Mouse (Mus musculus): ENCODE measurements at regions not wholly inside any gene's neighbourhood (a gene's known extent, or its start where the extent isn't known, plus 50 kb on each side); places are given as distances from the start of the nearest gene placed in this dataset.

DNA sequence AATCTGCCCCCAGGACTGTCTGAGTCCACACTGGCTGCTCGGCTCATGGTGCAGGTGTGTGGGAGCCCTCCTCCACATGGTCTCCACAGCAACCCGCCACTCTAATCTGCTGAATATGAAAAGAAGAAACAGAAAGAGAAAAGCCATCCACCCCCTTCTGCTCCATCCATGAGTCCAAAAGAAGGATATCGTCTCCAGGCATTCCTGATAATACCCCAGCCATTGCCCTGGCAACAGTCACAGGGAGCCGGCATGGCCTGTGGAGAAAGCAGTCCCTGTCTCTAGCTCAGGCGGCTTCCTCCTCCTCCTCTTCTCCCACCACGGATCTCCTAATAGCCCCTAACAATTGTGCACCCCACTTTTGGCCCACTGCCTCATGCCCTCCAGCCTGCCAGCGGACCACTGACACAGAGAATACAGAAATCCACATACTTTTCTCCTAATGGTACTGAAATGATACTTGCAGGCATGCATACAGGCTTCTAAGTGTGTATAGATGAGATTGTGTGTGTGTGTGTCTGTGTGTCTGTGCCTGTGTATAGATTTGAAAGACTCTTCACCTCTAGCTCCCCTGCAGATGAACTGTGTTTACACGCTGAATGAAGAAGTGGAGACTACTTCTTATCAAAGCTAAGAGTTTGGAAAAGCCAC is 301.5 kb upstream of the Mpdz start:
- no peaks in the 10 kb centered on the region for H3K9me3 ChIP-seq (ENCODE audit: control insufficient read depth)
- no peak for TF ChIP-seq CTCF (IDR thresholded peaks at IDR 0.05; ENCODE audit: low read depth)
- H3K27me3 ChIP-seq (replicated peaks; ENCODE audit: control insufficient read depth, insufficient read depth, low read length), result no peaks in the 10 kb centered on the region
- ATAC-seq, result no peak
- H3K4me1 ChIP-seq (replicated peaks; ENCODE audit: control insufficient read depth, insufficient read depth, low read length), result no peaks in the 10 kb centered on the region
- H3K27ac ChIP-seq (ENCODE audit: low read depth, low read length), result no peak overlapping the region
- H3K4me2 ChIP-seq (replicated peaks; ENCODE audit: low read depth), result peak overlapping the region; percentile 18; the same call in 1 of the 2 replicates
- H3K4me3 ChIP-seq (ENCODE audit: low read depth, low read length), result no peak overlapping the region
- 48% methylated on average over 7 of the region's 8 CpGs for WGBS
- no peak overlapping the region for H3K9ac ChIP-seq (ENCODE audit: low read depth, low read length)
- H3K36me3 ChIP-seq (ENCODE audit: control insufficient read depth, insufficient read depth), result no peaks in the 10 kb centered on the region

DNA sequence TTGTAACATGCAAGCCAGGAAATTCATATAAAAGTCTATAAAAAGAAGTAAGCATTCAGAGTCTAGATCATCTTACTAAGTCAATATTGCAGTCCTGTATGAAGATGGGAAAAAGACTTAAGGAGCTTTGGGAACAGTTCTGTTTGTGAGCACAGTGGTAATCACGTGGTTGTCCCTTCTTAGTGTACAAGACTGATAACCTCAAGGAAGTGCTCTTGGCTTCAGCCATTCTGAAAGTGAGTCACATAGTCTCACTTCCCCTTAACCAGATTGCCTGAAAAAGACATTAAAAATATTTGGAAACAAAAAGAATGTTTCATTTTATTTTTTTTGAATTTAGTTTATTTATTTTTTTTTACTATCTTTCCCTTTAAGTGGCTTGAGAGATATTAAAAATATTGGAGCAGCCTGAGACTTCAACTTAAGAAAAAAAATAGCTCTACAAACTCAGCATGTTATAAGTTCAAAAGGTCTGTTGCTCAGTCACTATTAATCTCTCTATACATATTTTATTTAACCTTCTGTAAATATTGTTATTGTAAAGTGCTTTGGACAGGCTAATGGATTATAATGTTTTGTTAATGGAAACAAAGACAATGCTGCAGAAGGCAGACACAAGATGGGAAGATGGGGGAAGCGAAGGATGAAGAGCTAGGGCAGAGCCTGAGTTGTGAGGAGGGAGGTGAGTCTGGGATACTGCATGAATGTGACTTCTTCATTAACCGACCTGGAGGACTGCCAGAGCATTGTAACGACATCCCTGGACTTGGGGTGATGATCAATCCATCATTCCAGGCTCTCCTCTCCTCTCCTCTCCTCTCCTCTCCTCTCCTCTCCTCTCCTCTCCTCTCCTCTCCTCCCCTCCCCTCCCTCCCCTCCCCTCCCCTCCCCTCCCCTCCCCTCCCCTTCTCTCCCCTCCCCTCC is 300.2 kb upstream of the Mpdz start:
- Histone ChIP-seq H3K27ac (ENCODE audit: low read depth, low read length) (no peak overlapping the region), H3K4me1 (replicated peaks; ENCODE audit: control insufficient read depth, insufficient read depth, low read length) (no peaks in the 10 kb centered on the region), H3K9ac (ENCODE audit: low read depth, low read length) (no peak overlapping the region), H3K9me3 (ENCODE audit: control insufficient read depth) (no peaks in the 10 kb centered on the region), H3K27me3 (replicated peaks; ENCODE audit: control insufficient read depth, insufficient read depth, low read length) (no peaks in the 10 kb centered on the region), H3K4me3 (ENCODE audit: low read depth, low read length) (no peak overlapping the region), H3K4me2 (replicated peaks; ENCODE audit: low read depth) (no peak overlapping the region), H3K36me3 (ENCODE audit: control insufficient read depth, insufficient read depth) (no peaks in the 10 kb centered on the region)
- no peak for TF ChIP-seq CTCF (IDR thresholded peaks at IDR 0.05; ENCODE audit: low read depth)
- 40% methylated on average over 4 of the region's 4 CpGs for WGBS
- no peak for ATAC-seq

DNA sequence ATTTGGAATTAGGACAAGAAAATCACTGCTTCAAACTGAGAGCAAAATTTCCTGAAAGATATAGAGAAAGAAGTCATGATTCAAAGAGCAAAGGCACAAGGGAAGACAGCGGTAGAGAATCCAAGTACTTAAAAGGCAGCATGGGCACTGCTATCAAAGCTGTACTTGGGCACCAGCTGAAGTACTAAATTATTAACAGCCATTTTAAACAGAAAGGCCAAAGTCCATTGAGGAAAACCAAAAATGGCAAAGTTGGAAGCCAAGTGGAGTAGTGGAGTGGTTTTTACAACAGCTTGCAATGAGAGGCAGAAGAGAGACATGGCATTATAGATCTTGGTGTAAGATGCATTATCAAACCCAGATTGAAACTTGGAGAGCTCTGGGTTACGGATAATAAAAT is 291.8 kb upstream of the Mpdz start:
- ATAC-seq, result no peak
- H3K9ac ChIP-seq (ENCODE audit: low read depth, low read length), result no peak overlapping the region
- no peaks in the 10 kb centered on the region for H3K9me3 ChIP-seq (ENCODE audit: control insufficient read depth)
- no peak for TF ChIP-seq CTCF (IDR thresholded peaks at IDR 0.05; ENCODE audit: low read depth)
- no peaks in the 10 kb centered on the region for H3K27me3 ChIP-seq (replicated peaks; ENCODE audit: control insufficient read depth, insufficient read depth, low read length)
- 95% methylated on average over 2 of the region's 2 CpGs for WGBS
- no peaks in the 10 kb centered on the region for H3K4me1 ChIP-seq (replicated peaks; ENCODE audit: control insufficient read depth, insufficient read depth, low read length)
- H3K27ac ChIP-seq (ENCODE audit: low read depth, low read length), result no peak overlapping the region
- H3K36me3 ChIP-seq (ENCODE audit: control insufficient read depth, insufficient read depth), result no peaks in the 10 kb centered on the region
- H3K4me3 ChIP-seq (ENCODE audit: low read depth, low read length), result no peak overlapping the region
- no peak overlapping the region for H3K4me2 ChIP-seq (replicated peaks; ENCODE audit: low read depth)

DNA sequence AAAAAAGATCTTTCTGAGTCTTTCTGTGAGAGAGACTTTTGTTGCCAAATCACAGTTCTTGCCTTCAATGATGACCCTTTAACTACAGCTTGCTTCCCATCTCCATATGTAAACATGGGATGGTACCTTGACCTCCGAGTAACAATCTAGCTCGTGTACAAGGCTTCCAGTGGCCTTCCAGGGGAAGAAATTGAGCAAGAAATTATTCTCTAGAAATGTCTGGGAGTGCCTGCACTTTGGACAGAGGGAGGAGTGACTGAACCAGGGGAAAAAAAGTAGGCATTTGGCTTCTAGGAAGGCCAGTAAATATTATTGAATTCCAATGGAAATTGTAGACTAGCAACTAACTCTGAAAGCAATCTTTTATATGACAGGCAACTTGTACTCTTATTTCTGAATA is 287.8 kb upstream of the Mpdz start:
- no peak overlapping the region for H3K4me2 ChIP-seq (replicated peaks; ENCODE audit: low read depth)
- H3K36me3 ChIP-seq (ENCODE audit: control insufficient read depth, insufficient read depth), result no peaks in the 10 kb centered on the region
- no peaks in the 10 kb centered on the region for H3K4me1 ChIP-seq (replicated peaks; ENCODE audit: control insufficient read depth, insufficient read depth, low read length)
- no peaks in the 10 kb centered on the region for H3K27me3 ChIP-seq (replicated peaks; ENCODE audit: control insufficient read depth, insufficient read depth, low read length)
- no peak overlapping the region for H3K9ac ChIP-seq (ENCODE audit: low read depth, low read length)
- no peak overlapping the region for H3K4me3 ChIP-seq (ENCODE audit: low read depth, low read length)
- 23% methylated on average over 2 of the region's 2 CpGs for WGBS
- H3K27ac ChIP-seq (ENCODE audit: low read depth, low read length), result no peak overlapping the region
- peak; percentile 72 for ATAC-seq
- TF ChIP-seq CTCF (IDR thresholded peaks at IDR 0.05; ENCODE audit: low read depth), result no peak
- H3K9me3 ChIP-seq (ENCODE audit: control insufficient read depth), result no peaks in the 10 kb centered on the region

DNA sequence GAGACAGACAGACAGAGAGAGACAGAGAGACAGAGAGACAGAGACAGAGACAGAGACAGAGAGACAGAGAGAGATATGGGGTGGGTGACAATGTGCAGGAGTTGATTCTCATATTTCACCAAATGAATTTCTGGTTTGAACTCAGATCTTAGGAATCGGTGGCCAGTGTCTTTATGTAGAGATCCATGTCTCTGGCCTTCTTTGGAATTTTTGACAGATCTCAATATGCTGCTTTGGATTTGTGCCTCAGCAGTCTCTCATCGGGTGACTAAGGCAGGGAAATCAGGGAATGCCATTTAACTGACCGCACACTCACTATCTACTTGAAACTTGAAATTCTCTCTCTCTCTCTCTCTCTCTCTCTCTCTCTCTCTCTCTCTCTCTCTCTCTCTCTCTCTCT is 286.3 kb upstream of the Mpdz start:
- ATAC-seq, result no peak
- no peaks in the 10 kb centered on the region for H3K9me3 ChIP-seq (ENCODE audit: control insufficient read depth)
- H3K4me2 ChIP-seq (replicated peaks; ENCODE audit: low read depth), result no peak overlapping the region
- no peaks in the 10 kb centered on the region for H3K27me3 ChIP-seq (replicated peaks; ENCODE audit: control insufficient read depth, insufficient read depth, low read length)
- no peak overlapping the region for H3K27ac ChIP-seq (ENCODE audit: low read depth, low read length)
- no peaks in the 10 kb centered on the region for H3K36me3 ChIP-seq (ENCODE audit: control insufficient read depth, insufficient read depth)
- 76% methylated on average over 3 of the region's 3 CpGs for WGBS
- no peaks in the 10 kb centered on the region for H3K4me1 ChIP-seq (replicated peaks; ENCODE audit: control insufficient read depth, insufficient read depth, low read length)
- H3K9ac ChIP-seq (ENCODE audit: low read depth, low read length), result no peak overlapping the region
- TF ChIP-seq CTCF (IDR thresholded peaks at IDR 0.05; ENCODE audit: low read depth), result no peak
- H3K4me3 ChIP-seq (ENCODE audit: low read depth, low read length), result no peak overlapping the region

DNA sequence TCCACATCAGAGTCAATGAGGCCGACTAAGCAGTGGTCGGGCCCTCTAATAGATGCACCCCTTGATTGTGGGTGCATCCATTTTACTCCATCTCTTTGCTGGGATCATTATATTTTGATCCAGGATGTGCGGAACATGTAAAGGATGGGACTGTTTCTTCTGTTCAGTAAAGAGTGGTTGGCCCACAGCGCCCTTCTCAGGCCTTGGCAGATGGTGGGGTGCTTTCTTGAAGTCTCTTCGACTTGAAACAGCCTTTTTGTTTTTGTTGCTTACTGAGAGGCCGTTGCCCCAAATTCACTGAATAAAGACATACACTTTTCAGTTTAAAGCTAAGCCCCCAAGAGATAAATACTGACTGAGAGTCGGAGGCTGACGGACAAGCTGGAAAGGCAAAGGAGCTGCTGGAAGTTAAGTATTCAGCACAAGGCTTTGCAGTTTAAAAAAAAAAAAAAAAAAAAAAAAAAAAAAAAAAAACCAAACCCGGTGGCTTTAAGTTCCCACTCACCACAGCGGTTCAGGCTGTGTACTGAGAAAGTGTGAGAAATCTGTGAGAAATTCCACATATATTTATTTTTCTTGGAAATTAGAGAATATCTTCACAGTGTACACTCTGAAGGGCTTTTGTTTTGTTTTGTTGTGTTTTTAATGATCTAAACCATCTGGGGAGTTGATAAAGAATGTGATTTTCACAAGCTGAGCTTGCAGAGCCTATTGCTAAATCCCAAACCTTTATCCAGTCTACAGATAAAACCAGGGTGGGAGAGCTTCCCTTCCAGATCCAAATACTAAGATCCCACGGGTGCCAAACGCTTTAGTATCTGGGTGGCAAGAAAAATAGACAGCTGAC is 285.3 kb upstream of the Mpdz start:
- TF ChIP-seq CTCF (IDR thresholded peaks at IDR 0.05; ENCODE audit: low read depth), result no peak
- no peak overlapping the region for H3K4me3 ChIP-seq (ENCODE audit: low read depth, low read length)
- no peak overlapping the region for H3K9ac ChIP-seq (ENCODE audit: low read depth, low read length)
- H3K9me3 ChIP-seq (ENCODE audit: control insufficient read depth), result no peaks in the 10 kb centered on the region
- no peaks in the 10 kb centered on the region for H3K27me3 ChIP-seq (replicated peaks; ENCODE audit: control insufficient read depth, insufficient read depth, low read length)
- no peaks in the 10 kb centered on the region for H3K4me1 ChIP-seq (replicated peaks; ENCODE audit: control insufficient read depth, insufficient read depth, low read length)
- H3K36me3 ChIP-seq (ENCODE audit: control insufficient read depth, insufficient read depth), result no peaks in the 10 kb centered on the region
- H3K4me2 ChIP-seq (replicated peaks; ENCODE audit: low read depth), result no peak overlapping the region
- no peak for ATAC-seq
- 65% methylated on average over 12 of the region's 12 CpGs for WGBS
- H3K27ac ChIP-seq (ENCODE audit: low read depth, low read length), result no peak overlapping the region
